Mouse (Mus musculus) WW6 (cell line): ENCODE data around the gene Ticam1.

ENCODE experiments used
- DNase-seq: peaks from one replicate; pipeline ENCODE4 v3.0.0-alpha.2; 2013; ENCODE audit warnings: low read depth, low spot score

Ticam1 gene

DNA sequence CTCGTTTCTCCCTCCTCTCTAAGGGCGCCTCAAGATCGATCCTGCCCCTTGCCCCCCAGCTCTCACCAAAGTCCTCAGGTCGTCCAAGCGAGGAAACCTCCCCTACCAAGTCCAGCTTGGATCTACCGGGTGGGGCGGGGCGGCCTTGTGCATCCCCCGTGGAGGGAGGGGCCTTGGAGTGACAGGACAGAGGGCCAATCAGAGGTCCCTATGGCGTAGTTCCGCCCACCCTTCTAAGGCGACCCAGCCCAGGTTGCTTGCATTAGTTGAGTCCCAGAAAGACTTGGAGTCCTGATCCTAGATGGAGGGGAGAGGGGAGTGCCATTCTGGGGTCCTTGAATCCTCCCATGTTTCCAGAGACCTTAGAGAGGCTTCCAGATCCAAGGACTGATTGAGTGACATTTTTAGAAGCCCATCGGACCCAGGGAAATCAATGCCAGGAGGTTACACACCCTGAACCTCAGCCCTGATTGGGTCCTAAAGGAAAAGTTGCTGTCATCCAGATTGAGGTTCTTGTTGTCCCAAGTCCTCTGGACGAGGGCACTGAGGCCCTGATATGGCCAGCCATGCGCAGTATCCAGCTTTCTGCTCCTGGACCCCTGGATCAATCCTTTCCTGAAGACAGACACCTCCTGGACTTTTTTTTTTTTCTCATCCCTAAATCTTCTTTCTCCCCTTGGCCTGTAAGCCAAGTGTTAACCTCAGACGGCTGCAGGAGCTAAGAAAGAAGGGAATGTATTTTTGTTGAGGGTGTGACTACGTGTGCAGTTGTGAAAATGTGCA is 14.0 kb upstream of the Ticam1 start:
- DNase-seq = peak; percentile 79

DNA sequence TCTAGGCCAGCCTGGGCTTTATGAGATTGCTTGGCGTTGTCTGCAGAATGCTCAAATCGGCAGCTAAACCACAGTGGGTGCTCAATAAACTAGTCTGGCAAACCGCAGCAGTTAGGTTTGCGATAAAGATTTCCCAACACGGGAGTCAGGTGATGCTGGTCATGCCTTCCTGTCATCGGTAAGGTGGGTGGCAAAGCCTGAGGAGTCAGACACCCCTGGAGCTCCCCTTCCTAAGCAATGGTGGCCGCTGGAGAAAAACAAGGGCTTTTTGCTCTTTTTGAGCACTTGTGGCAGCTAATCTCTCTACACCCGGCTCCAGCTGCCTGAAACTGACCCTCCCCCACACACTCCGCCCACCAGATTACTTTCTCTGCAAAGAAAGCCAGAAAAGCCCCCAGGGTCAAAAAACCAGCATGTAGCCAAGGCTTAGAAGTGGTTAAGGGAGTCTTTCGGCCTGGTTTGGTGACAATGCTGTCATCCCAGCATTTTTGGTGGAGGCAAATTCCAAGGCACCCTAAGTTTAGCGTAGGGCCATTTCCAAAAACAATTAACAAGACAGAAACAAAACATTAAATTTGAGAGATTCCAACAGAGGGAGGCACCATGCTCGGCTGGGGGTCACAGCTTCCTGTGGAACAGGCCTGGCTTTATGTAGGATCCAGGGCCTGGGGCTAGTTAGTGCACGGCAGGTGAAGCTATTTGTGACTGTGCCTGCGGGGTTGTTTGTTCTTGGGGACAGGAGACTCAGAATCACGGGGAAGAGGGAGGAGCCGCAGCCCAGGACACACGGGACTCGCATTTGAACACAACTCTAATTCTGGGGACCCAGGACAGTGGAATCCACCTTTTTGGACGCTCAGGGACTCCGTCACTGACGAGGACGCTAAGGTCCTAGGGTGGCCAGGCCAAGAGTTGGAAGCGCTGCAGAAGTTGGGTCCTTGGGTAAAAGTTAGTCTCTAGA is 13.1 kb upstream of the Ticam1 start:
- peak; percentile 61 for DNase-seq

DNA sequence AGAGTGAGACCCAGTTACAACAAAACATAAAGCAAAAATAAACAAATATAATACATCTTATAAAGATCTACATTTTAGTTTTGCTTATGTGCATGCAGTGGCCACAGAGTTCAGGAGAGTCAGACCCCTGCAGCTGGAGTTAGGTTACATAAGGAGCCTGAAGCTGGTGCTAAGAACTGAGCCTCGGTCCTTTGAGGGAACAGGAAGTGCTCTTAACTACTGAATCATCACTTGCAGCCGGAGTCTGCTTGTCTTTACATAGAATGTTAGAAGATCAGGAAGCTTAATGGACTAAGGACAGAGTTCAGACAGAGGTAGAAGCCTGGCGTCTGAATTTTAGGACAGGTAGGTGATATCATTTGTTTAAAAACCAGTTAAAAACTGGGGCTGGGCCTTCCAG is 12.3 kb upstream of the Ticam1 start:
- DNase-seq = no peak

DNA sequence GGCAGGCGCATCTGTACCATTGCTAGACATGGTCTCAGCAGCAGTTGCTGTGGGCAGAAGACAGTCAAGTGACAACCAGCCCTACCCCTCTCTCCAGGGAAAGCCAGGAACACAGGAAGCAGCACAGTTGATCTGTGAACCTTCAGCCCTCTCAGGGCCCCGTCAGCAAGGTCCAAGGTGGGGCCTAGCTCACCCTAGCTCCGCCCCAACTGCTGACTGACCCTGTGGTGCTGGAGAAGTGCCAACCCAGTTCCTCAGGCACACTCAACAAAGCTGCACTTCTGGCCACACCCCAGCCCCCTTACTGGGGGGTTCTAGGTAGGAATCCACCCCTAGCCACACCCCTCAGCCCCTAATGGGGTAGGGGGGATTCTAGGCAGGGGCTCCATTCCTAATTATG is 11.2 kb upstream of the Ticam1 start:
- DNase-seq = no peak

DNA sequence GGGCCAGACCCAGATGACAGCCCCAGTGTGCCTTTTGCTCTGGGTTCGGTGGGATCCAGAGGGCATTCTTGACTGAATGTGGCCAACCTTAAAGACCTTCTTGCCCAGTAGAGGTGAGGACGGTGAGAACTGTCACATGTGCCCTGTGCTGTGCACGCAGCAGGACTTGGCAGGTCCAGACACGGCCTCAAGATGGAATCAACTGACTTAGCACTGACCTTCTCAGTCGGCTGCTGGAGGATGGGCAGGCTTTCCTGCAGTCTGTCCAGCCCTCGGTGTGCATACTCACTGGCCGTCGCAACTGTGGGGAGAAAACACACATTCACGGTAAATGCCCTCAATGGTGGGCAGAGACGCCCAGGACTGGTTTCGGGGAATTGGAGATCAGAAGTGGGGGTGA is 9.4 kb upstream of the Ticam1 start:
- DNase-seq = no peak

DNA sequence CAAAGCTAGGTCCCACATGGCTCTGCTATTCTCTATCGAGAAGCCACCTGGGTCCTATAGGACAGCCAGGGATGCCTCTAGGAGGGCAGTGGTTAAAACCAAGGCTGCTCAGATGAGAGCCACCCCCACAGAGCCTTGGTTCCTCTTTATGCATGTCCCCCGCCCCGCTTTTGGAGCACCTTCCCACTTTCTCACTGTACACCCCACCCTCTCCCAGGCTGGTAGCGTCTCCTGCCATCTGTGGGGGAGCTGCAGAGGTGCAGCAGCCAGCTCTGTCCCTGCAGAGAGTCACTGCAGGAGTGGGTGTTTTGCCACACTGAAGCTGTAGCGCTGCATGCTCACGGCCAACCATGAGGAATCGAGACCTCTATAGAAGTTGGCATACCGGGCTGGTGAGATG is 6.7 kb upstream of the Ticam1 start:
- DNase-seq = no peak

DNA sequence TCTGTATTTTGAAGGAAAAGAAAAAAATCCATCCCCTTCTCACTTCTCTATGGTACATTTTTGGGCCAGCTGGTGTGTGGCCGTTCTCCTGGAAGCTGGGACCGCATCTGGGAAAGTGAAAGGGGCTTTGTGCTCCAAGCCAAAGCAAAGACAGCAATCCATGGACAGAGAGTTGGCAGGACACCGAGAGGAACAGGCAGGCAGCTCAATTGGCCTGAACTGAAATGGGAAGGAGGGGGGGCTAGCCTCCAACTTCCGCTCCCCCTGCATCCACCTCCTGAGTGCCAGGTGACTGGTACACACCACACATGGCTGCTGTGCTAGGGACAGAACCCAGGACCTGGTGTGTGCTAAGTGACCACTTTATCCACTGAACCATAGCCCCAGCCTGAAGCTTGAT is 6.2 kb upstream of the Ticam1 start:
- DNase-seq = no peak

DNA sequence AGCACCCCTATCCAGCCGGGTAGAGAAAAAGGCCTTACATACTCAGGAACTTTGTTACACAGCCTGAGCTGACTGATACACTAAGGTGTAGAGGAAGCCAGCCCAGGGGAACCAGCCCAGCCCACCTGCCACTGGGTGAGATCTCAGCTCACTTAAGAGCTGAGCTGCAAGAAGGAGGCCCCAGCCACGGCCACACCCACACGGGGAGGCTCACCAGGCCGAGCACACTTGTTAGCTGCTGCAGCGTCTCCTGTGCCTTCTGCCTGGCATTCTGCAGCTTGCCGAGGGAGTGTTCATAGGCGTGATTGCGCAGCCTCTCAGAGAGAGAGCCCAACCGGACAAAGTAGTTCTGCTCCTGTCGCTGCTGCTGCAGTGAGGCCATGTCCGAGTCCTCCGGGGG is 4.6 kb upstream of the Ticam1 start:
- no peak for DNase-seq

DNA sequence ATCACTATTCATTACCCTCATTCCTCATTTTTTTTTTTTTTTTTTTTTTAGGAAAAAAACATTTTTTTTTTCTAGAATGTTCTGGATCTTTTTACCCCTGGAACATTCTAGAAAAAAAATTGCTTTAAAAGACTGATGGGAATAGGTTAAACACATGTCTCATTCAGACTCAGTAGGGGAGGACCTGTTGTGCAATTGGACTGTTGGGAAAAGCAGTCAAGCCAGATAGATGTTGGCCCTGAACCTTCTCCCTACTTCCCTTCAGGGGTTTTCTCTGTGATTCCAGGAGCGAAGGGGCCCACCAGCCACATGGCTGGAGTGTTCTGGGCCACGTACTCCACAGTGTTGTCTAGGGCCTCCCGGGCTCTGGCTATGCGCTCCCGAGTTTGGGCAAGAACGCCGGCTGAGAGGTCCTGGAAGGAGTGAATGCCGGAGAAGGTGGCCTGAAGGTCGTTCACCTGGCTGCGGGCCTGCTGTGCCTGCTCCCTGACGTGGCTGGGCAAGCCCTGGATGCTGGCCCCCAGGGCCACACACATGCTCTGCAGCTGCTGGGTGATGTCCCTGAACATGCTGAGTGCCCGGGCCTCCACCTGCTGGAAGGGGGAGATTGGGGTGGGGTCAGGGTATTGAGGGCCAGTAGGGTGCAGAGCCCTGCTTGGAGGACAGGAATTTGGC is 3.0 kb upstream of the Ticam1 start:
- DNase-seq = no peak

DNA sequence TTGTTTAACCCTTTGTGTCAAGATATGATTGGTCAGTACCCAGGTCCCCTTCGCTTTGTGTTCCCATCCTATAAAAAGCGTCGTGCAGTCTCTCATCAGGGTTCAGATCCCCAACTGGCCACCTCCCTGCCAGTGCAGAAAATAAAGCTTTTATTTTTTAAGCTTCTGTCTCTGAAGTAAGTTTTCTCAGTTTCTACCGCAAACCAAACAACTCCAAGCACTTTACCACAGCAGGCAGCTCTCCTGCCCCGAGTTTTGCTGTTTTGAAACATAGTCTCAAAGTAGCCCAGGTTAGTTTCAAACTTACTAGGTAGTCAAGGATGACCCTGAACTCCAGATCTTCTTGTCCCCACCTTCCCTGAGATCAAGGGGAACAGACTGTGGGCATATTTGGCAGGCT is 1.8 kb upstream of the Ticam1 start:
- no peak for DNase-seq

DNA sequence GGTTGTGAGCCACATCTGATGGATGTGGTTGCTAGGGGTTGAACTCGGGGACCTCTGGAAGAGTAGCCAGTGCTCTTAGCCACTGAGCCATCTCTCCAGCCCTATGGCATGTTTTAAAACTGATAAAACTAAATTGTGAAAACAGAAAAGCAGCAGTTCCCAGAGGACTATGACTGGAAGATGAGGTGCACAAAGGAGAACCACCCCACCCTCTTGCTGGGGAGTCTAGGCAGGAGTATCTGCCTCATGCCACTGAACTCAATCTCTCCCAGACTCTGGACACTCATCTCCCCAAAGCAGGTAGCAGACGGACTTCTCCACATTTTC is 944 bp upstream of the Ticam1 start:
- no peak for DNase-seq

DNA sequence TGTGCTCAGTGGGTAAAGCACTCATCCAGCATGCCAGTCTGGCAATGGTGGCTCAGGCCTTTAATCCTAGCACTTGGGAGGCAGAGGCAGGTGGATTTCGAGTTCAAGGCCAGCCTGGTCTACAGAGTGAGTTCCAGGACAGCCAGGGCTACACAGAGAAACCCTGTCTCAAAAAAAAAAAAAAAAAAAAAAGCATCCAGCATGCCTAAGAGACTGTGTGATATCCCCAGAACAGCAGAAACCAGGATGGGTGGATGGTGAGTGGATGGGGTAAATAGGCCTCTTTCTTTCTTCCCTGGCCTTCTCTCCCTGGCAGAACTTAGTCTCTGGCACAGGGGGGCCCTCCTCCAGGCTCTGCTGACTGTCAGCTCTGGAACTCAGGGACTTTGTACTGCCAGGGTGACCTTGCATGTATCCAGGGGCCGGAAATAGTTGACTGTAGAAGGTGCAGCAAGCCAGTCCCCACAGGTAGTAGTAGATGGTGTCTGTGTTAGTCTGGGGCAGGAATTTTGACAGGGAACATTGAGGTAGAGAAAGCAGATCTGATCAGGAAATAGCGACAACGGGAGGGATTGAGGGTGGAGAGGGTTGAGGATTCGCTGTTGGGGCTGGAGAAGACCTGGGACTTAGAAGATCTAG is 625 bp downstream of the Ticam1 start:
- no peak for DNase-seq

DNA sequence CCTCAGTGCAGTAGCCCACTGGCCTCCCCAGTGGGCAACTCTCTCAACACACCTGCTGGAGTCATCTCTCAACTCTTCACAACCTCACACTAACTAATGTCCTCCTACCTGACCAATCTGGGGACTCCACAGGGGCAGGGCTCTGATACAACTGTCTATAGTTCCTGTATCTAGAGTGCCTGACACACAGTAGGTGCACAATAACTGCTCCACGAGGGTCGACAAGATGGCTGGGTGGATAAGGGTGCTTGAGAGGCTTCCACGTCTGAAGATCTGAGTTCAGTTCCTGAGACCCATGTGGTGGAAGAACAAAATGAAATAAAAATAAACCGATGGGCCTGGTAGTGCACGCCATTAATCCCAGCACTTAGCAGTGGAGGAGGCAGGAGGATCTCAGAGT is 2.6 kb downstream of the Ticam1 start:
- DNase-seq = no peak

DNA sequence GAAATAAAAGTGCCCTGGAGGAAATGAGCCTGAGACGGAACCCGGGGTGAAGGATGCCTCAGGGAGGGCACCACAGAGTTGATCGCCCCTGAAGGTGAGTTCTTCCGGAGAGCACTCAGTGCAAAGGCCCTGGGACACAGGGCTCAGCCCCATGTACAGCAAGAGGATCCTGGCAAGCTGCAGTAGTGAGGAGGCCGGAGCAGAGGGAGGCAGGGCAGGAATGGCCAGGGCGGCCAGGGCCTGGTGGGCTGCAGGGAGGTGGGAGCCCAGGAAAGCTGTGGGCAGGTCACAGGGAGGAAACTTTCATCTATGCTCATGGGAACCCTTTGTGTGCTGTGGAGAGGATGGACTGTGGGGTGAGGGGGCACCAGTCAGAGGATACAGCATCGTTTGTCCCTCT is 3.1 kb downstream of the Ticam1 start:
- DNase-seq = no peak

DNA sequence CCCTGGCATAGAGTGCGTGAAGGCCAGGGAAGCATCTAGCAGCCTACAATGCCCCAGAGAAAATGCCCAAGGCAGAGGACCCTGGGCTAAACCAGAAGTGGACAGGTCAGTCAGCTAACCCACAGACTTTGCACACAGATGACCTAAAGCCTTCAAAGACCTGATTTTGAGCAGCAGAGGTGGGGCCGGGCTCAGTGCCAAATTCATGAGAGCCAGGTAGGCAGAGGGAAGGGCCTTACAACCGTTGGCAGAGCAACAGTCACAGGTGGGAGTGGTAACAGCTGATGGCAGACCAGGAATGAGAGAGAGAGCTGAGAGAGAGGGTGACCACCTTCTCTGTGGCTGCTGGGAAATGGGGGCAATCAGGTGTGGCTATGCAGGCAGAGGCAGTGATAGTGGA is 3.9 kb downstream of the Ticam1 start:
- no peak for DNase-seq

DNA sequence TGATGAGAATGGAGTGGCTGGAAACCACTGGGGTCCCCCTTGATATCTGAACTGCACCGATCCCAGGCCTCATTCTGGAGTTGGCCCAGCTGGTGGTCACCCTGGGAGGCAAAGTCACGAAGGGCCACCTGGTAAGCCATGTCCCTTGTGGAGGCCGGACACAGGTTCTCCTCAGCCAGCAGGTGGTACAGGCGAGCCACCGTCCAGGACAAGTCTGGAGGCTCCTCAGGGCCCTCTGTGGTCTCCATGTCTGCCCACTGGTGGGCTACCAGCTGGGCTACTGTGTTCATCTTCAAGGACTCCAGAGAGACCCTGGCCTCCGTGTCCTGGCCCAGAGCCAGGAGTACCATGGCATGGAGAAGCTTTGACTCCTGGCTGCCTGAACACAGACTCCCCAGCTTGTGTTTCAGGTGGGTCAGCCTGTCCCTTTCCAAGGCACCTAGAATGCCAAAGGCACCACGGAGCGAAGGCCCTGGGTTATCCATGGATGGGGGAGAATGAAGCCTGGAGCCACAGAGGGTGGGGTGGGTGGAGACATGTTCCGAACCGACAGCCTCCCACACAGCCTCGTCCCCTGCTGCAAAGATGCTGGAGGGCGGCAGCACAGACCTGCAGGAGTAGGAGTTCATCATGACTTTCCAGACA is 4.9 kb downstream of the Ticam1 start:
- no peak for DNase-seq

DNA sequence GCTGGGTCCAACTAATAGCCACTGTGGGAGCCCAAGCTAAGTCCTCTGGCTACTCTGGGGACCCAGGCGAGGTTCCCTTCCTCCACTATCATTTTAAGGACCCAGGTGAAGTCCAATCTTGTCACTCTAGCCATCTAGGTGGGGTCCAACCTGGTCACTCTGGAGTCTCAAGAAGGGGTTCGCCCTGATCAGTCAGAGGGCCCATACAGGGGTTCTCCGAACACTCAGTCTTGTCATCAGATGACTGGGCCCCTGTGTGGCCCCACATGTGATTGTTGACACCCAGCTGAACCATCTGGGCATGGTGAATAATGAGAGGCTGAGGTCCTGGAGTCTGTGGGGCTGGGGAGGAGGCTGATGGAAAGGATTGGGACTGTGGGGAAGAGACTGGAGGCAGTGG is 6.8 kb downstream of the Ticam1 start:
- no peak for DNase-seq

DNA sequence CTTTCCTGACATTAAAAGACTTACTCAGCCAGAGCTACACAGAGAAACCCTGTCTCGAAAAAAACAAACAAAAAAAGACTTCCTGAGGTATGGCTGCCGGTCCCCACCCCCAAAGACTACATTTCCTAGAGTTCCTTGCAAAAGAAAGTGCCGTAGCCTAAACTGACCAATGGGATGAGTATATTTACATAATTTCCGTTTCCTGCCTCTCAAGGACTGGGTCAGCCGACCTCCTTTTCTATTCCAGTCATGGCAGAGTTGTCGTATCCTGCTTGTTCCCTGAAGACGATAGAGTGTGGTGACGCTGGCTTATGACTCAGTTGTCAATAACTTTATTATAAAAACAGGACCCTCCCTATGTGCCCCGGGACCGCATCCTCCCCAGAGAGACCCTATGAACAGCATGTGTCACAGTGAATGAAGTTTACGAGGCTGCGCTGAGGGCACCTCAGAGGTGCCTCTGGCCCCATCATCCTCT is 7.4 kb downstream of the Ticam1 start:
- DNase-seq = no peak

DNA sequence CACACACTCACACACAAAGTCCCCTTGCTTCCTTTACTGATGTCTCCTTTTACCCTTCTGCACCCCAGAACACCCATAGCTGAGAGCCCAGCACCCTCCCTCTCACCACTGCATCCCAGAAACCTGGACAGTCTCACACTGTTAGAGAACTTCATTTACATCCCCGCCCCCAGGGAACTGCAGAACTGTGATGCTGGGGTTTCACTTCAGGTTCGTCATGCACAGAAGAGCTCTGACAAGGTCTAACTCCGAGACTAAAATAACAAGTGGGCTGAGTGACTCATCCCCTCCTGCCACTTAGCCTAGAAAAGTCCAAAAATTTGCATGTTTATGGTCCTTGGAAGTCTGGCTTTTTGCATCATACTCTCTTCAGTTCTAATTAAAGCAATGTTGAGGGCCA is 10.3 kb downstream of the Ticam1 start:
- no peak for DNase-seq

DNA sequence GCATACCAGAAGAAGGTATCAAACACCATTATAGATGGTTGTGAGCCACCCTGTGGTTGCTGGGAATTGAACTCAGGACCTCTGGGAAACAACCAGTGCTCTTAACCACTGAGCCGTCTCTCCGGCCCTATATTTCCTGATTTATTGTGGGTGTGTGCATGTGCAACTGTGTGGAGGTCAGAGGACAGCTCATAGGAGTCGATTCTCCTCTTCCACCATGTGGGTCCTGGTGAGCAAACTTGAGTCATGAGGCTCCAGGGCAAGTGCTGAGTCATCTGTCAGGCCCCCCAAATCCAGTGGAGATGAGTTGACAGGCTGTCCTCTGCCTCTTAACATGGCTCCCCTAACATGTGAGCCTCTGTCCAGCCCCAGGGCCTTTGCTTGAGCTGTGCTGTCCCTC is 10.7 kb downstream of the Ticam1 start:
- no peak for DNase-seq

DNA sequence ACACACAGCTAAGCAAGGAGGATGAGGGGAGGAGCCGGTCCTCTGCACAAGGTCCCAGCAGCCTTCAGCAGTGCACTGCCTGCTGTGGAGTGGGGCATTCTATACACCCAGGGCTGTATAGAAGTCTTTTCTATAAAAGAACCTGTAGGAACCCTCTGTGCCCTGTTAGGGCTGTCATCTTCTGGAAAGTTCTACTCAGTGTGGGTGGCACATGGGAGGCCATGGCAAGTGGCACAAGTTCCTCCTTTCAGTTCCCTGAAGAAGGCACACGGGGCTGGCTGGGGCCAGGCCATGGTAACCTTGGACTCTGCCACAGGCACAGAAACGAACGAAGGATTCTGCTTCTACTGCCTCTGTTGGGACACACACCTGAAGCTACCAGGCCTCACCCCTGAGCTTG is 11.6 kb downstream of the Ticam1 start:
- no peak for DNase-seq
